Mouse (Mus musculus): Measurements from ENCODE around the gene Dhdds. TPM values are rescaled to one million over a fixed set of nuclear protein-coding genes. Genes with fewer than 3 reads are reported as not detected.
"Not testable (repeated sequence)": the region's sequence is repeated elsewhere in the genome, so short reads cannot be mapped to it uniquely, and the experiment has no call there.

Gene Dhdds
- polyA plus RNA-seq, 1 experiment from 2014 or later = 31.4 TPM

DNA sequence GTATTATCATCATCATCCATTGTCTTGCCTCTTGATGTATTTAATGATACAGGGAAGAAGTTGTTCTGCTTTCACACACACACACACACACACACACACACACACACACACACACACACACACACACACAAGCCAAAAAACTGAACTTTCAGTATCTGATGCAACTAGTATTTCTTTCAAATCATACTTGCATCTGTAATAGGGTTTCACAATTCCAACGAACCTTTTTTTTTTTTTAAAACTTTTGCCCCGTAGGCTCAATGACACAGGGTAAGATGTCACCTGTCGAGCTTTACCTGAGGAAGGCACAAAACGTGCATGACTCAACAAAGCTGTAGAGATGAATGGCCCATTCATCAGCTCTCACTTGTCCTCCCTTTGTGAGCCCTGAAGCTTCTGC is 1.5 kb upstream of the Dhdds start:
- no peaks in the 10 kb centered on the region for H3K27me3 ChIP-seq
- H3K4me3 ChIP-seq = no peak overlapping the region
- H3K27ac ChIP-seq = no peak overlapping the region
- H3K36me3 ChIP-seq = no peaks in the 10 kb centered on the region
- H3K4me2 ChIP-seq = no peak overlapping the region
- no peak for ATAC-seq (replicated peaks; ENCODE audit: insufficient number of reproducible peaks, insufficient read depth, low FRiP score, low read depth)
- H3K9ac ChIP-seq = no peak overlapping the region
- 72% methylated on average over 4 of the region's 4 CpGs for WGBS
- H3K9me3 ChIP-seq (replicated peaks) = no peaks in the 10 kb centered on the region
- H3K4me1 ChIP-seq (replicated peaks) = peaks cover 14% of the 10 kb centered on the region

DNA sequence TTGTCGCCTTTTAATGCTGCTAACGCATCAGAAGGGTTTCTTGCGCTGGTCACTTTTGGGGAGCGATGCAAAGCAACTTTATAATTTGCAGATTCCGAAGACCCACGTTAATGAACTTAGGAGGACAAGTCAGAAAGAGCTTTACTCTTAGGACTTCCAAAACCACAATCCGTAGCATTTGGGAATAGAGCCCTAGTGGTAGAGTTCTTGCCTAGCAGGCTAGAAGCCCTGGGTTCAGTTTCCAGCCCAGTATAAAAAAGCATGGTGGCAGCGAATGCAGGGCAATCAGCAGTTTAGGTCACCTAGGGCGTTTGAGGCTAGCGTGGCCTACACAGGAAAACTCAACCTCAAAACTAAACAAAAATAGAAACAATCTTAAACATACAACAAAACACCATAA is 992 bp upstream of the Dhdds start:
- ATAC-seq (replicated peaks; ENCODE audit: insufficient number of reproducible peaks, insufficient read depth, low FRiP score, low read depth) = no peak
- 0 out of 2 replicates have a peak, but pooled peaks cover under 1% of the 10 kb centered on the region for H3K36me3 ChIP-seq
- H3K4me3 ChIP-seq = no peak overlapping the region
- H3K9ac ChIP-seq = no peak overlapping the region
- 53% methylated on average over 10 of the region's 10 CpGs for WGBS
- H3K4me1 ChIP-seq (replicated peaks) = peaks cover 14% of the 10 kb centered on the region
- no peak overlapping the region for H3K4me2 ChIP-seq
- no peaks in the 10 kb centered on the region for H3K27me3 ChIP-seq
- H3K9me3 ChIP-seq (replicated peaks) = no peaks in the 10 kb centered on the region
- no peak overlapping the region for H3K27ac ChIP-seq

DNA sequence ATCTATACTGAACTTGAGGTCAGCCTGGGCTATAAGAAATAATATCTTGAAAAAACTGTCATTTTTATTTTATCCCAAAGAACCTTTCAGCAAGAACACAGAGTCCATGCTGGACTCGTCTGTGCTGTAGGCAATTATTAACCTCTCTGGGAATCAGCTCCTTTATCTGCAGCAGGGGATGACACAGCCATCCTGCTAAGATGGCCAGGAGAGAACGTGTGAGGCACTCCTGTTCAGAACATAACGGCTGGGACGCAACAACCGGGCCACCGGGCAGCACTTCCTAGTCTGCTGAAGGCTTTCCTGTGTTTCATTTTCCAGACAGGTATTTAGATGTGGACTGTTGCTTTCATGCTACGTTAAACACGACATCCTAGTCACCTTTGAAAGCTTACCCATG is 6.0 kb downstream of the Dhdds start:
- Histone ChIP-seq H3K27ac (no peak overlapping the region), H3K9ac (no peak overlapping the region), H3K27me3 (no peaks in the 10 kb centered on the region), H3K4me2 (no peak overlapping the region), H3K4me3 (no peak overlapping the region), H3K36me3 (peaks cover 60% of the 10 kb centered on the region), H3K9me3 (replicated peaks) (no peaks in the 10 kb centered on the region), H3K4me1 (replicated peaks) (peaks cover 2% of the 10 kb centered on the region)
- 91% methylated on average over 8 of the region's 8 CpGs for WGBS
- no peak for ATAC-seq (replicated peaks; ENCODE audit: insufficient number of reproducible peaks, insufficient read depth, low FRiP score, low read depth)

DNA sequence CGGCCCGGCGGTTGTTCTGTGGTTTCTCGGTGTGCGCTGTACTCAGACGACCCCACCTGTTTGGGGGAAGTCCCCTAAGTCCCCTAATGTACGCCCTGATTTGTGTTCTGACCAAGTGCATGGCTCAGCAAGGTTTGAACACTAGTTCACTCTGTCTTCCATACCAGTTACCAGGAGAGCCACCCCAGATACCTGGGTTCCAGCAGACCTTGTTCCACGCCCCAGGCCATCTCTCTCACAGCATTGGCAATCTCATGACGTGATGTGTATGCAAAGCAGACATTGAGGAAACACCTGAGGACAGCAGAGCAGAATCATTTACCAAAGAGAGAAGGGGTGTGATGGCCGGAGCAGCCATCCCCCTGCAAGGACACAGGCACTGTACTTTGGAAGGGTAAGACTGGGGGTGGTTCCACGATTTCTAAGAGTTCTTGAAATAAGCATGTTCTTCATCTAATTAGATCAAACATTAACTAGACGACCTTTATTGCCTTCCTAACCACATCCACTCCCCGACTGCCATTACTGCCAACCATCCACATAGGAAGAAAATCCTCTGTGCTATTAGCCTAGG is 9.5 kb downstream of the Dhdds start:
- Histone ChIP-seq H3K4me1 (replicated peaks) (no peaks in the 10 kb centered on the region), H3K9me3 (replicated peaks) (no peaks in the 10 kb centered on the region), H3K27ac (no peak overlapping the region), H3K27me3 (no peaks in the 10 kb centered on the region), H3K9ac (no peak overlapping the region), H3K36me3 (peaks cover 79% of the 10 kb centered on the region), H3K4me3 (no peak overlapping the region), H3K4me2 (no peak overlapping the region)
- 84% methylated on average over 13 of the region's 13 CpGs for WGBS
- ATAC-seq (replicated peaks; ENCODE audit: insufficient number of reproducible peaks, insufficient read depth, low FRiP score, low read depth) = no peak

DNA sequence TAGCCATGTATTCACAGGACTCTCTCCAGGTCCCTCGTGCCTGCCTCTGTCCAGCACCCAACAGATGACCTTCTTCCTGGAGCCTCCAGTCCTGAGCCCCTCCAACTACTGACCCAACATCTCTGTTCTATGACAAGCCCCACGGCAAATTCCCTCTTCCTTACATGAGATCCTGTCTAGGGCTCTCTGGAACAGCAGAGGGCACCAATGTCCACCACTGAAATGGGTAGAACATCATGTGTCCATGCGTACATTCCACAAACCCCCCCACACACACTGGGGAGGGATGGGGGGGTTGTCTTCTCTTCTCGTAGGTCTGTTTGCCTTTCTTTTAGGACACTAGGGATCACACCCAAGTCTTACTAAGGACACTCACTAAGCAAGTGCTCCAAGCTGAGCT is 10.7 kb downstream of the Dhdds start:
- Histone ChIP-seq H3K36me3 (peaks cover 72% of the 10 kb centered on the region), H3K4me3 (no peak overlapping the region)
- ATAC-seq (replicated peaks; ENCODE audit: insufficient number of reproducible peaks, insufficient read depth, low FRiP score, low read depth) = no peak

DNA sequence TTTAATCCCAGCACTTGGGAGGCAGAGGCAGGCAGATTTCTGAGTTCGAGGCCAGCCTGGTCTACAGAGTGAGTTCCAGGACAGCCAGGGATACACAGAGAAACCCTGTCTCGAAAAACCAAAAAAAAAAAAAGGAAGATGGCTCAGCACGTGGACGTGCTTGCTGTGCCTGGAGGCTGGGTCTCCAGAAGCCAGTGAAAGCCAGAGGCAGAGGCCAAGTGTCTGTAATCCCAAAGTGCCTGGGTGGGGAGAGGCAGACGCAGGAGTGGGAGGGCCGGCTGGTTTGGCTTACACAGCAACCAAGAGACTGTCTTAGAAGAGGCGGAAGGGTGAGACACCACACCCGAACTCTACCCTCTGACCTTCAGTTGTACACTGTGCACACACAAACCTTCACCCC is 12.4 kb downstream of the Dhdds start:
- H3K36me3 ChIP-seq = peaks cover 57% of the 10 kb centered on the region
- H3K27me3 ChIP-seq = not testable (repeated sequence)

More for the DNA sequence above, 10.7 kb downstream of the Dhdds start:
- WGBS = 59% methylated on average over 4 of the region's 4 CpGs
- H3K27ac ChIP-seq = no peak overlapping the region
- no peaks in the 10 kb centered on the region for H3K27me3 ChIP-seq
- no peaks in the 10 kb centered on the region for H3K9me3 ChIP-seq (replicated peaks)
- H3K4me1 ChIP-seq (replicated peaks) = no peaks in the 10 kb centered on the region
- H3K4me2 ChIP-seq = no peak overlapping the region
- no peak overlapping the region for H3K9ac ChIP-seq

DNA sequence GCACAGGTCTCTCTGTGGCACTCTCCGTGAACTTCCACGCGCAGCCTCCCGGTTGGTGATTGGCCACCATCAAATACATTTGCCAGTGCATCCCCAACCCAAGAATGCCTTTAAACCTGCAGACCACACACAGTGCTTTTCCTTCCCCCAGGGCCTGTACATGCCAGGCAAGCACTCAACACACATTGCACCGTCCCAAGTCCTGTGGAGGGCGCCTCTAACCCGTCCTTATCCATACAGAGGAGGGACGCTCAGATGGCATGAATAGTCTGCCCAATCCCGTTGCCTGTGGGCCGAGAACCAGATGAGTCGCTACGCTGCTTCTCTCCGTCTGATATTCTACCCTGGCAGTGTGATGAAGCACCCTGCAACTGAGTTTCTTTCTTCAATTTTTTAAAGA is 17.8 kb downstream of the Dhdds start:
- peaks cover 30% of the 10 kb centered on the region; the same call in 1 of the 2 replicates for H3K36me3 ChIP-seq
- H3K27ac ChIP-seq = no peak overlapping the region
- no peak for ATAC-seq (replicated peaks; ENCODE audit: insufficient number of reproducible peaks, insufficient read depth, low FRiP score, low read depth)
- WGBS = 89% methylated on average over 13 of the region's 13 CpGs
- H3K27me3 ChIP-seq = no peaks in the 10 kb centered on the region
- no peaks in the 10 kb centered on the region for H3K9me3 ChIP-seq (replicated peaks)
- peaks cover 13% of the 10 kb centered on the region for H3K4me1 ChIP-seq (replicated peaks)
- no peak overlapping the region for H3K4me2 ChIP-seq
- H3K4me3 ChIP-seq = no peak overlapping the region
- H3K9ac ChIP-seq = no peak overlapping the region

More for the DNA sequence above, 12.4 kb downstream of the Dhdds start:
- not testable (repeated sequence) for H3K4me2 ChIP-seq; ATAC-seq (replicated peaks; ENCODE audit: insufficient number of reproducible peaks, insufficient read depth, low FRiP score, low read depth); H3K4me1 ChIP-seq (replicated peaks); H3K27ac ChIP-seq; H3K4me3 ChIP-seq; H3K9me3 ChIP-seq (replicated peaks); H3K9ac ChIP-seq
- 90% methylated on average over 8 of the region's 8 CpGs for WGBS

DNA sequence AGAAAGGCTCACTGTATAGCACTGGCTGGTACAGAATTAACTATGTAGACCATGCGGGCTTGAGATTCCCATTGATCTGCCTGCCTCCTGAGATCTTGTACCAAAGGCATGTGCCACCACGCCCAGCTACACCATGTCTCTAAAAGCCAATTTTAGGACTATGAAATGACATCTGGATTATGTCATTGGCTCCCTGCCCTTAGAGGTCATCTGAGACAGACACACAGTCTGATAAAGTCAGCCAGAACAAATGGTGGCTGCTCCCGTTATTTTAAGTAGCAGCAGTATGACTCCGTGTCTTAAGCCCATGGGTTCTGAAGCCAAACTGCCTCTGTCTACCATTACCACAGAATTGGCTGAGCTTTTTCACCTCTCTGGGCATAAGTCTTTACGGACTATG is 20.2 kb downstream of the Dhdds start:
- 28% methylated on average over 5 of the region's 5 CpGs for WGBS
- Histone ChIP-seq H3K27ac (peak overlapping the region; percentile 85), H3K4me1 (replicated peaks) (peaks cover 13% of the 10 kb centered on the region), H3K4me3 (peak overlapping the region; percentile 12; the same call in 1 of the 2 replicates), H3K9ac (no peak overlapping the region), H3K36me3 (peaks cover 24% of the 10 kb centered on the region; the same call in 1 of the 2 replicates), H3K27me3 (no peaks in the 10 kb centered on the region), H3K4me2 (peak overlapping the region; percentile 39), H3K9me3 (replicated peaks) (no peaks in the 10 kb centered on the region)
- ATAC-seq (replicated peaks; ENCODE audit: insufficient number of reproducible peaks, insufficient read depth, low FRiP score, low read depth) = peak; percentile 77; the same call in 1 of the 2 replicates

DNA sequence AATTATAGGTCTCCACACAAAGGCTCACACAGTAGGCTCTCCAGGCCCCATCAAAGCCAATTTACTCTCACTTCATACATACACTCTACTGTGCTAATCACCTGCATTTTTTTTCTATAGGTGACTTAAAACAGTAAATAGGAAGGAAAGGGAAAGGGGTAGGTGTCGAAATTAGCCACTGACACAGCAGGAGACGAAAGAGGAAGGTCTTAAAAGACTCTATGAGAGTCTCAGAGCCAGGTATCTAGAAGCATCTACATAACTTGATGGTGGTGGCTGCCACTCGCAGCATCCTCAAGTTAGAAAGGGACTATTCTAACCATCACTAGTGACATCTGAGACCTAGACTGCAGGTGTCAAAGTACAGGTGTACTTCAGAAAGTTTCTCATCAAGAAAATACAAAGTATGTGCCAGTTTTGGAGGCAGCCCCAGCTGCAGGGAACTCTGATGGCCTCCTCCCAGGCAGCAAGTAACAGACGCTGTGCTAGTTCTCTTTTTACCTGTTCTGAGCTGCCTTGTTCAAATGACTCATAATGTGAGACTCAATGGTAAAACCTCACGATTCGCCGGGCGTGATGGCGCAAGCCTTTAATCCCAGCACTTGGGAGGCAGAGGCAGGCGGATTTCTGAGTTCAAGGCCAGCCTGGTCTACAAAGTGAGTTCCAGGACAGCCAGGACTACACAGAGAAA is 22.6 kb downstream of the Dhdds start:
- Histone ChIP-seq H3K9ac (no peak overlapping the region), H3K36me3 (peaks cover 28% of the 10 kb centered on the region; the same call in 1 of the 2 replicates), H3K4me3 (no peak overlapping the region), H3K27ac (no peak overlapping the region), H3K4me2 (no peak overlapping the region), H3K9me3 (replicated peaks) (no peaks in the 10 kb centered on the region), H3K27me3 (no peaks in the 10 kb centered on the region), H3K4me1 (replicated peaks) (peaks cover 19% of the 10 kb centered on the region)
- no peak for ATAC-seq (replicated peaks; ENCODE audit: insufficient number of reproducible peaks, insufficient read depth, low FRiP score, low read depth)
- 90% methylated on average over 10 of the region's 10 CpGs for WGBS

DNA sequence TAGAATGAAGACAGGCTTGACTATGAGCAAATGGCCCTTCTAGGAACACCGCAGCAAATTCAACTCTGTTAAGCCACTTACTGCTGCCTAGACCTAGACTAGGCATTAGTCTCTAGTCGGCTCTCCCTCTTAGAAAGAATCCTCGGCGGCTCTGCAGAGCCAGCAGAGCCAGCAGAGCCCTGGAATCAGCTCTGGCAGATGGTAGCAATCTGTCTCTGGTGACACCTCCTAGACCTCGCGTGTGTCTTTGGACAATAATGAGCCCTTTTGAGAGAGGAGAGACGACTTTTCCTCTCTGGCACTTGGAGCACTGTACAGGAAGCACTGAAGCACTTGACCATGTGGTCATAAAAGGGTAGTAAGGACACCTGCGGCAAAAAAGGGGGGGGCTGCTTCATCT is 29.0 kb downstream of the Dhdds start:
- Histone ChIP-seq H3K4me2 (no peak overlapping the region), H3K9me3 (replicated peaks) (no peaks in the 10 kb centered on the region), H3K27ac (no peak overlapping the region), H3K9ac (no peak overlapping the region), H3K4me1 (replicated peaks) (peaks cover 22% of the 10 kb centered on the region), H3K27me3 (no peaks in the 10 kb centered on the region), H3K4me3 (no peak overlapping the region), H3K36me3 (peaks cover 22% of the 10 kb centered on the region)
- WGBS = 73% methylated on average over 8 of the region's 8 CpGs
- no peak for ATAC-seq (replicated peaks; ENCODE audit: insufficient number of reproducible peaks, insufficient read depth, low FRiP score, low read depth)

DNA sequence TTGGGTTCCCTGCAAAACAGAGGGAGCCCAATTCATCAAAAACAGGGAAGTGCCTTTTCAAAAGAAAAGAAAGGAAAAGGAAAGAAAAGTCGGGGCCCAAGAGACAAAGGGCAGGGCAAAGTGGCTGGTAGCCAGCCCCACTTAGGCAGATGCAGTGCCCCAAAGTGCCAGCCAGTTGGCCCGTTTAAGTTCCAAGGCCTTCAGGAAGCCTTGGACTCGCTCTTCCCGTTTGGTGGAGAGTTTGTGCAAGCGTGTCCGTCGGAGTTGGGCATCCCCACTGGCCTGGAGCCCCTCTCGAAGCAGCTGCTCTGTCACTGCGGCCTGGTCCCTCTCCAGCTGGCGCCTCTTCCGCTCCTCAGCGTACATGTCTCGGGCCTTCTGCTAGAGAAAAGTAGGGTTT is 29.8 kb downstream of the Dhdds start:
- ATAC-seq (replicated peaks; ENCODE audit: insufficient number of reproducible peaks, insufficient read depth, low FRiP score, low read depth) = no peak
- Histone ChIP-seq H3K36me3 (peaks cover 18% of the 10 kb centered on the region), H3K4me1 (replicated peaks) (peaks cover 31% of the 10 kb centered on the region), H3K9me3 (replicated peaks) (no peaks in the 10 kb centered on the region), H3K4me2 (no peak overlapping the region), H3K9ac (no peak overlapping the region), H3K27me3 (no peaks in the 10 kb centered on the region), H3K27ac (no peak overlapping the region), H3K4me3 (no peak overlapping the region)
- WGBS = 87% methylated on average over 13 of the region's 13 CpGs

DNA sequence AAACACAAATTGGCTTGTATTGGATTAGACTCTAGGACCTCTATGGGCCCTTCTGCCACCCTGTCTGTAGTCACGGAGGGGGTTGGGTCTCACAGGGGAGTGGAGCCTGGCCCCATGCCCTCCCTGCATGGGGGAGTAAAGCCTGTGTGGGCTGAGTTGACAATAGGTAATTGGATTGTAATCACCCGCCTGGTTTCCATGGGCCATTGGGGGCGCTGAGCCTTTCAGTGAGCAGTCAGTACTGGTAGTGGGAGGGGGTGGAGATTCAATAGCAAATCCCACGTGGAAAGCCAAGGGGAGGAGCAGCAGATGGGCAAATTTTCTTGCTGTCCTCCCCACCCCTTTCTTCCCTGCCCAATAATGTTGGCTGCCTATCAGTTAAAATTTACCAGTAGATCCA is 30.5 kb downstream of the Dhdds start:
- H3K27me3 ChIP-seq = no peaks in the 10 kb centered on the region
- H3K36me3 ChIP-seq = peaks cover 21% of the 10 kb centered on the region
- no peak overlapping the region for H3K4me3 ChIP-seq
- no peak for ATAC-seq (replicated peaks; ENCODE audit: insufficient number of reproducible peaks, insufficient read depth, low FRiP score, low read depth)
- H3K9ac ChIP-seq = no peak overlapping the region
- H3K27ac ChIP-seq = no peak overlapping the region
- no peaks in the 10 kb centered on the region for H3K9me3 ChIP-seq (replicated peaks)
- H3K4me1 ChIP-seq (replicated peaks) = peaks cover 35% of the 10 kb centered on the region
- no peak overlapping the region for H3K4me2 ChIP-seq
- WGBS = 49% methylated on average over 4 of the region's 4 CpGs
